Mouse (Mus musculus) stomach, embryonic 16.5 days (tissue): ENCODE measurements at regions not wholly inside any gene's neighbourhood (a gene's known extent, or its start where the extent isn't known, plus 50 kb on each side); places are given as distances from the start of the nearest gene placed in this dataset.

Source experiments
- ATAC-seq: fragments of 200-750 bp; cut with Nextera tagmentation; 2 replicates; pipeline ENCODE4 v1.8.0; 2017; ENCODE audit warnings: moderate number of reproducible peaks, moderate TSS enrichment; ENCODE audit not compliant: insufficient read depth, low FRiP score
- H3K27ac ChIP-seq: fragments of 300-500 bp; sonication (generic); 2 replicates; pipeline ENCODE4 v1.5.1; 2014; ENCODE audit warnings: low read length
- H3K27me3 ChIP-seq: fragments of 300-500 bp; sonication (generic); 2 replicates; pipeline ENCODE4 v1.6.1; 2014; ENCODE audit warnings: low read length, control low read depth, mixed read lengths; ENCODE audit not compliant: control insufficient read depth, insufficient read depth
- H3K36me3 ChIP-seq: fragments of 300-500 bp; sonication (generic); 2 replicates; pipeline ENCODE4 v1.6.1; 2014; ENCODE audit warnings: low read length; ENCODE audit not compliant: control insufficient read depth, insufficient read depth
- H3K4me1 ChIP-seq: fragments of 300-500 bp; sonication (generic); 2 replicates; pipeline ENCODE4 v1.6.1; 2014; ENCODE audit warnings: low read length, control low read depth, mixed read lengths; ENCODE audit not compliant: control insufficient read depth, insufficient read depth
- H3K4me2 ChIP-seq: fragments of 300-500 bp; sonication (generic); 2 replicates; pipeline ENCODE4 v1.6.1; 2014; ENCODE audit warnings: low read depth, low read length, mixed read lengths
- H3K4me3 ChIP-seq: fragments of 300-500 bp; sonication (generic); replicated peaks from 2 replicates; pipeline ENCODE4 v1.5.1; 2014; ENCODE audit warnings: mild to moderate bottlenecking, low read length
- H3K9ac ChIP-seq: fragments of 300-500 bp; sonication (generic); 2 replicates; pipeline ENCODE4 v1.6.1; 2014; ENCODE audit warnings: low read length
- H3K9me3 ChIP-seq: fragments of 300-500 bp; sonication (generic); replicated peaks from 2 replicates; pipeline ENCODE4 v1.6.1; 2016; ENCODE audit warnings: low read length, control low read depth; ENCODE audit not compliant: control insufficient read depth
- WGBS: fragments of 180-500 bp; shearing (Covaris S2); extraction: QIAGEN DNeasy Blood & Tissue Kit; methylation state at CpG from one replicate; pipeline ENCODE4 v1.1.7; 2014; 5-methylcytosine and 5-hydroxymethylcytosine counted together

- no peak for ATAC-seq
- H3K27me3 ChIP-seq, result no peaks in the 10 kb centered on the region
- H3K4me2 ChIP-seq, result no peak overlapping the region
- no peaks in the 10 kb centered on the region for H3K36me3 ChIP-seq
- no peaks in the 10 kb centered on the region for H3K4me1 ChIP-seq
- no peak overlapping the region for H3K4me3 ChIP-seq
- no peak overlapping the region for H3K9ac ChIP-seq
- 73% methylated on average over 2 of the region's 2 CpGs for WGBS
- no peak overlapping the region for H3K27ac ChIP-seq
- no peaks in the 10 kb centered on the region for H3K9me3 ChIP-seq
Observed at GRCm38 (mm10) chr4:93493905-93494304, 158.6 kb upstream of the Tusc1 start.

DNA sequence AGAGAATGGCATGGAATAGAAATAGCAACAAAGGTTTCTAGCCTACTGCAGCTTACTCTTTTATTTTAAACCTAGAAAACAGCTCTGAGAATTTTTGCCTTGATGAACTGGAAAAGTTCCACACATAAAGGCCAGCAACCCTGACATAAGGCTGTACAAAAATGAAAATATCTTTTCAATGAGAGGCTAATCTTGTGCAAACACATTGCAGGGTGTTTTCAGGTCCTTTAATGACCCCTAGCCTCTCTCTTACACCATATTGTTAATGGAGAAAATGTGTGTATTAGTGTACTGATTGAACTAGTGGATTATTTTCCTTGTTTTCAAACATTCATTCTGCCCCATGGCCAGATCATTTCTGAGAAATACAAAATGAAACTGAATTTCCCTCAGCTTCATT is 158.0 kb upstream of the Tusc1 start:
- Histone ChIP-seq H3K27ac (no peak overlapping the region), H3K4me3 (no peak overlapping the region), H3K27me3 (no peaks in the 10 kb centered on the region), H3K36me3 (no peaks in the 10 kb centered on the region), H3K4me2 (no peak overlapping the region), H3K9ac (no peak overlapping the region), H3K9me3 (no peaks in the 10 kb centered on the region), H3K4me1 (no peaks in the 10 kb centered on the region)
- no peak for ATAC-seq

- WGBS, result 77% methylated on average over 1 of the region's 1 CpGs
- no peak overlapping the region for H3K4me3 ChIP-seq
- H3K9me3 ChIP-seq, result no peaks in the 10 kb centered on the region
- no peak overlapping the region for H3K27ac ChIP-seq
- no peak overlapping the region for H3K9ac ChIP-seq
- no peak overlapping the region for H3K4me2 ChIP-seq
- no peak for ATAC-seq
- H3K36me3 ChIP-seq, result no peaks in the 10 kb centered on the region
- H3K4me1 ChIP-seq, result no peaks in the 10 kb centered on the region
- H3K27me3 ChIP-seq, result no peaks in the 10 kb centered on the region
Observed at GRCm38 (mm10) chr4:93488570-93488969, 153.3 kb upstream of the Tusc1 start.

DNA sequence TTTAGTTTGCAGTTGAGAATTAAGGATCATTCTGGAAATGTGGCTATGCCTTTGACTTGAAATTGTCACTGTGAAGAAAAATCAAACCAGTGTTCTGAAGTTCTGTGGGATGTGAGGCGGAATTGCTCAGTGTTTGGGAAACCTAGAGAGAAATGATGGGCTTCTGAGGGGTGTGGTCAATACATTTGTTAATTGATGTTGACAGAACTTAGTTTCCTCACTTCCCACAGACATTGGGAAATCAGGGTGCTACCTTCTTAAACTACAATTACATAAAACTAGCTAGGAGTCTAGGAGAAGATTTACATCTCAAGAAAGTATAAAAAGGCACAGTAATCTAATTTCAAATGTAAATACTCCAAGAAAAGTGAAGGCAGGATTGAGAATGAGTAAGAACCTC is 151.1 kb upstream of the Tusc1 start:
- 65% methylated on average over 1 of the region's 1 CpGs for WGBS

GRCm38 (mm10) chr4:93481247-93481646 is 145.9 kb upstream of the Tusc1 start:
- Histone ChIP-seq H3K9me3 (no peaks in the 10 kb centered on the region), H3K27ac (no peak overlapping the region), H3K36me3 (no peaks in the 10 kb centered on the region), H3K27me3 (no peaks in the 10 kb centered on the region), H3K4me1 (no peaks in the 10 kb centered on the region), H3K4me2 (no peak overlapping the region), H3K4me3 (no peak overlapping the region), H3K9ac (no peak overlapping the region)
- 78% methylated on average over 1 of the region's 1 CpGs for WGBS
- no peak for ATAC-seq

More for the DNA sequence above, 151.1 kb upstream of the Tusc1 start:
- no peaks in the 10 kb centered on the region for H3K27me3 ChIP-seq
- no peak for ATAC-seq
- H3K9ac ChIP-seq, result no peak overlapping the region
- H3K4me1 ChIP-seq, result no peaks in the 10 kb centered on the region
- no peaks in the 10 kb centered on the region for H3K9me3 ChIP-seq
- no peaks in the 10 kb centered on the region for H3K36me3 ChIP-seq
- no peak overlapping the region for H3K27ac ChIP-seq
- H3K4me2 ChIP-seq, result no peak overlapping the region
- H3K4me3 ChIP-seq, result no peak overlapping the region

- no peak for ATAC-seq
- H3K4me1 ChIP-seq, result no peaks in the 10 kb centered on the region
- H3K27ac ChIP-seq, result no peak overlapping the region
- H3K9ac ChIP-seq, result no peak overlapping the region
- no peaks in the 10 kb centered on the region for H3K36me3 ChIP-seq
- no peaks in the 10 kb centered on the region for H3K9me3 ChIP-seq
- H3K27me3 ChIP-seq, result no peaks in the 10 kb centered on the region
- no peak overlapping the region for H3K4me2 ChIP-seq
- H3K4me3 ChIP-seq, result no peak overlapping the region
Observed at GRCm38 (mm10) chr4:93477189-93477767, 142.0 kb upstream of the Tusc1 start.

GRCm38 (mm10) chr4:93467998-93468397 is 132.7 kb upstream of the Tusc1 start:
- H3K36me3 ChIP-seq, result no peaks in the 10 kb centered on the region
- no peaks in the 10 kb centered on the region for H3K27me3 ChIP-seq
- H3K9ac ChIP-seq, result no peak overlapping the region
- H3K27ac ChIP-seq, result no peak overlapping the region
- 95% methylated on average over 1 of the region's 1 CpGs for WGBS
- ATAC-seq, result no peak
- H3K4me1 ChIP-seq, result no peaks in the 10 kb centered on the region
- no peak overlapping the region for H3K4me3 ChIP-seq
- H3K4me2 ChIP-seq, result no peak overlapping the region
- H3K9me3 ChIP-seq, result no peaks in the 10 kb centered on the region

DNA sequence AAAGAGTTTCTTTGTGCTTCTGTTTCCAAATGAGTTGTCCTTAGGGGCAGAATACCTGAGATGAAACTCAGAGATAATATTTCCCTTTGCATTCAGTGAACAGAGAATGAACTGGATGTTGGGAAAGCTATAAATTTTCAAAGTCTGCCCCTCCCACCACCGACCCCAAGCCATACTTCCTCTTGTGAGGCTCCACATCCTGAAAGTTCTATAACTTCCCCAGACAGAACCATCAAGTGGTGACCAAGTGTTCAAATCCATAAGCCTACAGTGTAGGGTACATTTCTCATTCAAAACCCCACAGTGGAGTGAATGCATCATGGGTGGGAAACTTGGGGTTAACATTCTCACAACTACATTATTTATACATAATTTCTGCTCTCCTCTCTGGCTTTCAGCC is 132.1 kb upstream of the Tusc1 start:
- Histone ChIP-seq H3K9me3 (no peaks in the 10 kb centered on the region), H3K27ac (no peak overlapping the region), H3K4me2 (no peak overlapping the region), H3K27me3 (no peaks in the 10 kb centered on the region), H3K36me3 (no peaks in the 10 kb centered on the region), H3K4me3 (no peak overlapping the region), H3K9ac (no peak overlapping the region), H3K4me1 (no peaks in the 10 kb centered on the region)
- ATAC-seq, result no peak
- WGBS, result 57% methylated on average over 1 of the region's 1 CpGs

- Histone ChIP-seq H3K9ac (no peak overlapping the region), H3K9me3 (no peaks in the 10 kb centered on the region), H3K4me1 (no peaks in the 10 kb centered on the region), H3K27me3 (no peaks in the 10 kb centered on the region), H3K4me2 (no peak overlapping the region), H3K27ac (no peak overlapping the region), H3K4me3 (no peak overlapping the region), H3K36me3 (no peaks in the 10 kb centered on the region)
- WGBS, result 42% methylated on average over 3 of the region's 3 CpGs
- ATAC-seq, result no peak
Observed at GRCm38 (mm10) chr4:93451357-93451756, 116.0 kb upstream of the Tusc1 start.

DNA sequence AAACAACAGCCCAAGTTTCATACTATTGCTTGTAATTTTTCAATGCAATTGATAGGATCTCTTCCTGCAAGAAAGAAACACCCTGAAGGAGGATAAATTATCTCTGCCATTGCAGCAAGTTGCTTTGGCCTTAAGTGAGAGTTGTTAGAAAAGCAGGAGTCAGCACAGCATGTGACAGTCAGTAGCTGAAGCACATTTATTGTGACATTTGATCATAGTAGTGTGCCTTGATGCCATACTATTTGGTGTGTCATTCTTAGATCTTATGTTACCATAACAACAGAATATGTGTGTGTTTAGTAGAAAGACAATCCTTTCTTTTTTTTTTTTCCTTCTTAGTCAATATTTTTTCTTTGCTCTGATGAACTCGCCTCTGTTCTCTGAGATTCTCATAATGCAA is 115.5 kb upstream of the Tusc1 start:
- Histone ChIP-seq H3K4me2 (no peak overlapping the region), H3K36me3 (no peaks in the 10 kb centered on the region), H3K9me3 (no peaks in the 10 kb centered on the region), H3K27ac (no peak overlapping the region), H3K4me1 (no peaks in the 10 kb centered on the region), H3K9ac (no peak overlapping the region), H3K27me3 (no peaks in the 10 kb centered on the region), H3K4me3 (no peak overlapping the region)
- ATAC-seq, result no peak
- 73% methylated on average over 1 of the region's 1 CpGs for WGBS
